Mouse (Mus musculus) urinary bladder, postnatal 25 days (tissue): Measurements from ENCODE around the gene Rnf39.
A peak's percentile ranks its signal among the peaks of the same experiment; 100 is the strongest.

Experiments used
- DNase-seq: peaks from one replicate; pipeline ENCODE4 v3.0.0; 2022; ENCODE audit warnings: low spot score

Rnf39 gene

GRCm38 (mm10) chr17:36942791-36943471, at the start of gene Rnf39:
Rnf39 (plus strand) TSS chr17:36942918.
- DNase-seq: peak; percentile 38

DNA sequence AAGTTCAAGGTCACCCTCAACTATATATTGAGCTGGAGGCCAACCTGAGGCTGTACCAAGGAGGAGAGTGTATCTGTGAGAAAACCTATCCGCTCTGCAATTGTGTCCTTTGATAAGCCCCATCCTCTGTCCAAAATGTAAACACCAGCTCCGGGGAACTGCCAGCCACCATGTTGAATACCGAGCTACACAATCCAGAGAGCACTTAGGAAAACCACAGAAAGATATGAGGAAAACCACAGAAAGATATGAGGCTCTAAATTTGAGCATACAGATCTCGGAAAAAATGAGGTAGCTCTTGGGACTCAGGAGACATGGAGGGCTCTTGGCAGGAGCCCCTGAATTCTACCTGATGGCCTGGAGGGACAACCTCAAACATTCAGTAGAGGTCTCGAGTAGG, 49.3 kb upstream of the Rnf39 start:
- DNase-seq: no peak

DNA sequence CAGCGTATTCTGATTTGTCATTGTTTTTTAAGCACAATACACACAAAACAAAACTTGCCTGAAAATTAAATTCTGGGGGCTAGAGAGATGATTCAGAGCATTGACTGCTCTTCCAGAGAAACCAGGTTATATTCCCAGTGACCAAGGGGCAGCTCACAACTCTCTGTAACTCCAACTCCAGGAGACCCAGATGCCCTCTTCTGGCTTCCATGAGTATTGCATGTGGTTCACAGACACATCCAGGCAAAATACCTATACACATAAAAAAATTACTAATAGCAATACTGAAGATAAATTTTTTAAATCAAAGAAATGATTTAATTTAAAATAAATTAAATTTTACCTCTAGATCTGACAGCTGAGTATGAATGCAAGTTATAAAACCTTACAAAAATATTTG, 46.1 kb upstream of the Rnf39 start:
- peak; percentile 29 for DNase-seq

- no peak for DNase-seq
Observed at GRCm38 (mm10) chr17:36897065-36897464, 45.7 kb upstream of the Rnf39 start.

DNA sequence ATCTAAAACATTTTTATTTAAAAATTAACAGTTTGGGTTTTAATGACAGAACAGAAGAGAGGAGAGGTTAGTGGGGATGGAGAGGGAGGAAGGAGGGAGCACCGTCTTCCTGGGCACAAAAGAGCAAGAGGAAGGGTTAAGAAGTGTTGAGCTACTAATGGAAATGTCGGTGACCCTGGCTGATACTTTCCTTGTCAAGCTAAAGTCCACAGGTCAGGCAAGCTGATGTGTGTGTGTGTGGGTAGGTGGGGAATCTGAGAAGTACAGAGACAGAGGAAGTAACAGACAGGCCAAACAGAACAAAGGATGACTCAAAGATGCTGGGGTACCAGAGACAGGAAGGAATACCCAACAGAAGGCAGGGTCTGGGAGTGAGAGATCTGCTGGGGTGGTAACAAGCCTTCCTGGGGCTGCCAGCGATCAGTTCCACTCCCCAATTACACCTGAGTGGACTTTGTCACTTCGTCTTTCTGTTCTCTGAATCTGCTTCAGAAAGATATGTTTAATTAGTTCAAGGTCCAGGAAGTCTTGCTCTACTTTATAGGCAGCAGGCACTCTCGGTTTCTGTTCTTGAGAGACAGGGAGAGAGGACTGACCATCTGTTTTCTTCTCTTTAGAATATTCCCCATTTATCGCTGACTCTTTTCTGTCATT, 45.0 kb upstream of the Rnf39 start, which contains the start of gene Trim31:
Gene Trim31, plus strand, starts transcription at position 567 of the 654 bp plus-strand sequence.
- DNase-seq: no peak

- DNase-seq: no peak
Observed at GRCm38 (mm10) chr17:36899376-36899775, 43.3 kb upstream of the Rnf39 start.

DNA sequence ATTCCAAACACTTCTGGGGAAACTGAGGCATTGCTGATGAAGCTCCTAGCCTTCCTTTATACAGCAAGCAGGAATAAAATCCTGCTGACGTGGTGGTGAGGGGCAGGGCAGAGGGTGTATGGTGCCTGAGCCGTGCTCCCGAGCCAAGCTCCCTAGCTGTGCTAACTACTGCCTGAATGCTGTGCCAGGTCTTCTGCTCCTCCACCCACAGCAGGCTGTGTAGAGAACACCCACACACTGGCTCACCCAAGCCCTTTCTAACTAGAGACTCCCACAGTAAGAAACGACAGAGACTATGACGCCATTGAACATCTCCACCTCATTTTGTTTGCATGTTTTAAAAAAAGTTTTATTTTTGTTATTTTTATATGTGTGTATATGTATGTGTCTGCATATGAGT, 42.7 kb upstream of the Rnf39 start:
- no peak for DNase-seq

DNA sequence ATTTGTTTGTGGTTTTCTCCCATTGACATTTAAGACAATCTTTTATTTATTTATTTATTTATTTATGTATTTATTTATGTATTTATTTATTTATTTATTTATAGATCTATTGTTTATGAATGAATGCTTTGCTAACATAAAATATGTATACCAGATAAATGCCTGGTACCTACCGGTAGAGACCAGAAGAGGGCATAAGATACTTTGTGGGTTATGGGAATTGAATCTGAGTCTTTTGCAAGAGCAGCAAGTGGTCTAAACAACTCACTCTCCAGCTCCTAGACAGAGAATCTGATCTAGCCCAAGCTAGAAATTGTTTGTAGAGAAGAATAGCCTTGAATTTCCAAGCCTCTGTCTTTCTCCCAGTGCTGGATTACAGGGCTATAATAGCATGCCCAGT, 42.0 kb upstream of the Rnf39 start:
- no peak for DNase-seq

DNA sequence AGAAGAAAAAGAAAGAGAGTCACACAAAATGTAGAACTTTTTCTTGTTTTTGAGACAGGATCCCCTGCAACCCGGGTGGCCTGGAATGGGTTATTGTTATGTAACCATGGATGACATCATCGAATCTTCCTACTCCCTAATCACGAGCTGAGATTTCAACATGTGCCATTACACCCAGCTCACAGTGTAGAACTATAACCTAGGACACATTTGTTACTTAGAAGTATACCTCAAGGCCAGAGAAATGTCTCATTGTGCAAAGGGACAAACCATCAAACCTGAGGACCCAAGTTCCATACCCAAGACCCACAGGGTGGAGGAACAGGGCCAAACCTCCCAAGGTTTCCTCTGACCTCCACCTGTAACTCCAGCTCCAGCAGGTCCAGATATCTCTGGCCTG, 39.1 kb upstream of the Rnf39 start:
- no peak for DNase-seq

GRCm38 (mm10) chr17:36908235-36908634, 34.5 kb upstream of the Rnf39 start:
- no peak for DNase-seq

DNA sequence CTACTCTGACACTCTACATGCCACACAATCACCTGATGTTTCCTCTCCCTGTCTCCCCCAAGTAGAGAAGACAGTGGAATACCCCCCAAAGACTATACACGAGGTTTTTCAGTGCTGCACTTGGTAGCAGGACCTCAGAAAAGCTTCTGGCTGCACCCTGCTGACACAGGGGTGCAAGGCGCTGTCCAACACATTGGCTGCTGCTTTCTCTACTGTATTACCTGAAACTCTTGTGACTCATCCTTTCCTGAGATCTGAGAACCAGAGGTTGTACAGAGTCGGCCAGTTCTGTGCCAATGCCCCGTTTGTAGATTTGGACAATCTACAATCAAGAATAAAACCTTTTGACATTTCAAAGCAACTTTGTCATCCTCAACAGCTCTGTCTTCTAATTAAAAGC, 32.9 kb upstream of the Rnf39 start:
- no peak for DNase-seq

DNA sequence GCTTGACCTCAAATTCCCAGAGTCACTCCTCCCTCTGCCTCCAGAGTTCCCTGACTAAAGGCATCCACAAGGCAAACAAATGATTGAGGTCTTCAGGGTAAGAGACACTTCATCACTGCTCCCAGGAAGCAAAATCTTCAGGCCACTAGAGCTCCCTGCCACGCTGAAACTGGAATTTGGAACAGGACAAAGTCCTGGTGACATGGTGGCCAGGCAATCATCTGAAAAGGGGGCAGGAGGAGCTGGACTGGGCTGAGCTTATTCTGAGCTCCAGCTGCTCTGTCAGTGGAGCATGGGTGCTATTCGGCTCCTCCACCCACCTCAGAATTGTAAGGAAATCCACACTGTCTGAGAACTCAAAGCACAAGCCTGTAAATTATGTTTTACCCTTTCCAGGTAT, 30.7 kb upstream of the Rnf39 start:
- DNase-seq: no peak

GRCm38 (mm10) chr17:36914108-36914507, 28.6 kb upstream of the Rnf39 start:
- DNase-seq: peak; percentile 82

DNA sequence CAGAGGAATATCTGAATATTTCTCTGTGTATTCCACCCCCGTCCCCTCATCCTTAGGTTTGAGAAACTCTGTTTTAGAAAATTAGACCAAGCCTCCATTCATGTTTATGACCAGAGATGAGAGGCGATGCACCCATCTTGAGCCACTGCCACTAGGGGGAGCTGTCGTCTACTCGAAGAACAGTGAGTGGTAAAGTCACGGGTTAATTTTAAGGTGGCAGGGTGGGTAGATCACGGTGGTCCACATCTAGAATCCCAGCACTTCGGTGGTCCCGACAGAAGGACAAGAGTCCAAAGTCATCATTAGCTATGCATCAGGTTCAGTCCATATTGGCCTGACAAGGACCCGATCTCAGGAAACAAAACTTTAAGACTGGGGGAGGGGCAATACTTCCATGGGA, 27.6 kb upstream of the Rnf39 start:
- peak; percentile 71 for DNase-seq

- DNase-seq: peak; percentile 37
Observed at GRCm38 (mm10) chr17:36920239-36920638, 22.5 kb upstream of the Rnf39 start.

DNA sequence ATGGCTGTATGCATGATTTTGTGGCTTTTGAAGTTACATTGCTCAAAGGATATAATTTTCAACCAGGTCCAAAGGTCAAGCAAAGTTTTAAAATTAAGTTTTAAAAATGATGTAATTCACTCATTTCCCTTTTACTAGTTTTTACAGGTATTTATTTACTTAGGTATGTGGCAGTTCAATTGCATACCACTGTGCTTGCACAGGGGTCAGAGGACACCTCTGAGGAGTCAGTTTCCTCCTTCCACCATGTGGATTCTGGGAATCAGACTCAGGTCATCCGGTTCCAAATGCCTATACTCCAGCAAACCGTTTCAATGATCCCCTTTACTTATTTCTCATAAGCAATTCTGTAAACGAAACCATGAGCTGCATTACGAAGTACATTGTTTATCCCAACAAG, 20.0 kb upstream of the Rnf39 start:
- DNase-seq: no peak

GRCm38 (mm10) chr17:36923491-36923890, 19.2 kb upstream of the Rnf39 start:
- no peak for DNase-seq

- no peak for DNase-seq
Observed at GRCm38 (mm10) chr17:36927496-36928120, 15.1 kb upstream of the Rnf39 start.

GRCm38 (mm10) chr17:36929236-36929932, 13.3 kb upstream of the Rnf39 start:
- no peak for DNase-seq

DNA sequence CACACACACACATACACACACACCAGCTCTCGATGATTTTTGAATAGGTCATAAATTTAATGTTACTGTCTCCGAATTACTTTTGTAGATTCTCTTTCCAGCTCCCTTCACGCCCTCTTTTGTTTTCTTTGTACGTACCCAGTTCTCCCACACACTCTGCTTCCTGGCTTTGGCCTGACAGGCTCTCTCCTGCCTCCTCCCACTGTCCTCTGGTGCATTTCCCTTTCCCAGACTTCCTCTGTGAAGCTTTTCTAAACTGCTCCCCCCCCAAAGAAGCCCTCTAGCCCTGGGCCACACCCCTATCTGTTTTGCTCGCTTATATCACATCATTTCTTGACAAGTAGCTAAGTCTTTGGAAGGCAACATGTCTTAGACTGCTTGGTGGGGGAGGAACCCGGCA, 12.5 kb upstream of the Rnf39 start:
- no peak for DNase-seq

- DNase-seq: no peak
Observed at GRCm38 (mm10) chr17:36931130-36931529, 11.6 kb upstream of the Rnf39 start.

- DNase-seq: no peak
Observed at GRCm38 (mm10) chr17:36931806-36932205, 10.9 kb upstream of the Rnf39 start.

DNA sequence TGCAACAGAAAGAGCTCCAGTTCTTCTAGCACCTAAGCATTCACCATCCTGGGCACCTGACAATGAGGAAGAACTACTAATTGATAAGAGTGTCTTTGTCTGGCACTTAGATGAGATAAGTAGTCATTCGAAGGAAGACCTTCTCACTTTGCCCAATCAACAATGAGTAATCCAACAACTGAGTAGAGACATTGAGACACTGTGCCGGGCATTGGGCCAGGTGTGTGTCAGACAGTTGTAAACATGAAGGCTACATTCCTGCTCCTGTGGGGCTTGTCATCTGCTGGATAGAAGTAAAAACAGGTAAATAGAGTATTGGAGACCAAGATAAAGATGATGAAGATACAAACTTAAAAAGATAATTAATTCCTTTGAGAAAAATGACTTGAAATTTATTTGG, 4.7 kb upstream of the Rnf39 start:
- DNase-seq: no peak
